Mouse (Mus musculus): ENCODE data around the gene Polr2e.
"Not testable (repeated sequence)": the region's sequence is repeated elsewhere in the genome, so short reads cannot be mapped to it uniquely, and the experiment has no call there.

The Polr2e gene

DNA sequence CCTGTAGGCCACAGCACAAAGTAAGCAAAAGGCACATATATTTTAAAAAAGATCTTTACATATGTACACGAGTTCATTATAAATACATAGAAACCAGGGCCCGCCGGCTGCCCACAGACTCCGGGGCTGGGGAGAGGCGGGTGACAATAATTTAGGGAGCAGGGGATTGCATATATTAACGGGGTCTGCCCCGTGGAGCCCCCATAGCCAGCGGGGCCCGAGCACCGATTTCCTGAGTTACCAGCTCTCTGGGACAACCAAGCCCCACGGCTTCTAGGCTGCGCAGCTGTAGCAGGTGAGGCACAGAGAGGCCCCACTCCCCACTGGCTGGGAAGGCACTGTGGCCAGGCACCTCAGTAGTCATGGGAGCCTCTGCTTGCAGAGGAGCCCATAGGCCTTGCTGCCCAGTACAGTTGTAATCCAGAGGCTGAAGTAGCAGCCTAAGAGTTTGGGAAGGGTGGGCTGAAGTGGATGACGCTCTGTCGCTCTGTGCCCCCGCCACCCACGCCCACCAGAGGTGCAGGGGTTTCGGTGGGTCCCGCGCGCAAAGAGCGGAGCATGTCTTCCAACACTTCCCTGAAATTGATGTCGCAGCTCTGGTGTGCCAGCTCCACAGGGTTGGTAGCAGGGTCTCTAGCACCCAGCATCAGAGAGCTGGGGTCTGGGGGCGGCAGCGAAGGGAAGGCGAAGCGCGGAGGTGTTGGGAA is 17.5 kb upstream of the Polr2e start:
- no peak for DNase-seq

DNA sequence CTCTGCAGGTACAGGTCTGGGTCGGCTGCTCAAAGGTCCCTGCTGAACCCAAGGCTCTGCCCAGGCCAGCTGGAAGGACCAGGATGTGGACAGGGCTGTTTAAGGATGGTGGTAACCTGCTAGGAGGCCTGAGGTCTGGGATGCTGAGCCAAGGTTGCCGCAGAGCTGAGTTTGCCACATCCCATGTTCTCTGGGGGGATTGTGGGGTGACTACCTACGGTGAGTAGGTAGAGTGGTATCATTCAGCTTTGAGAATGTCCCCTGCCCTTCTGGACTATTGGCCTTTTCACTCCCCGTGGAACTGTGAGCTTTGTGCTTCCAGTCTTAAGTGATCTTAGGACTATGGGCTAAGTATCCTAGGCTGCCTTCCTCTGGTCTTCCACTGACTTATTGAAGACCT is 16.9 kb upstream of the Polr2e start:
- DNase-seq: no peak

DNA sequence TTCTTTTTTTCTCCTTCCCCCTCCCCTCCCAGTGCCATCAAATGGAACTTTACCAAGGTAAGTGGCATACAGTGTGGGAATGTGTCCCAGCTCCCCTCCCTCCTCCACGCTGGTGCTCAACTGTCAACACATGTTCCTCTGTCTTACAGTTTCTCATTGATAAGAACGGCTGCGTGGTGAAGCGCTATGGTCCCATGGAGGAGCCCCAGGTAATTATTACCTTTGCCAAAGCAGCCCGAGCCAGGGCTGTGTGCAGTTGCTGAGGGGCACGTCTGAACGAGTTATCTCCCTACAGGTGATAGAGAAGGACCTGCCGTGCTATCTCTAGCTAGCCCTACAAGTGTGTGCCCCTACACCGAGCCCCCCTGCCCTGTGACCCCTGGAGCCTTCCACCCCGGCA is 16.3 kb upstream of the Polr2e start:
- DNase-seq: no peak

DNA sequence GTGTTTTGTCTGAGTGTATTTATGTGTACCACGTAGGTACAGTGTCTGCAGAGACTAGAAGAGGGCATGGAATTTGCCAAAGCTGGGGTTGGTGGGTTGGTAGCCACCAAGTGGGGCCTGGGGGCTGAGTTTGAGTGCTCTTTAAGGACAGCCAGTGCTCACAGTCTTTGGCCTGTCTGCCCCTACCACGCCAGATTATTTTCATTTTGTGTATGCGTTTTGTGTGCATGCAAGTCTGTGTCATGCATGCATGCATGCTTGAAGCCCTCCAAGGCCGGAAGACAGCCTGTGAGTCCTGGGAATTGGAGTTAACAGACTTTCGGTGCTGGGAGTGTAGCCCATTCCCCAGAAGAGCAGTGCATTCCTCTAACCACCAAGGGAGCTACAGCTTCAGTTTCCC is 15.8 kb upstream of the Polr2e start:
- DNase-seq: no peak

DNA sequence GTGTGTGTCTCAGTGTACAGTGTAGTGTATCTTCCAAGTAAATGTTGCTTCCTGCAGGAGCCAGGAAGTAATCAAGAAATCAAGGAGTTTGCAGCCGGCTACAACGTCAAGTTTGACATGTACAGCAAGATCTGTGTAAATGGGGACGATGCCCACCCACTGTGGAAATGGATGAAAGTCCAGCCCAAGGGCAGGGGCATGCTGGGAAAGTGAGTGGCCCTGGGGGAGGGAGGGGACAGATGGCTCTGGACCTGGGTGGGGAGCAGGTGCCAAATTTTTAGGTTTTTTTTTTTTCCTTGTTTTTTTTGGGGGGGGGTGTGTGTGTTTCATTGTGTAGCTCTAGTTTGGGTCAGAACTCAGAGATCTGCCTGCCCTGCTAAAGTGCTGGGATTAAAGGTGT is 15.3 kb upstream of the Polr2e start:
- not testable (repeated sequence) for DNase-seq

DNA sequence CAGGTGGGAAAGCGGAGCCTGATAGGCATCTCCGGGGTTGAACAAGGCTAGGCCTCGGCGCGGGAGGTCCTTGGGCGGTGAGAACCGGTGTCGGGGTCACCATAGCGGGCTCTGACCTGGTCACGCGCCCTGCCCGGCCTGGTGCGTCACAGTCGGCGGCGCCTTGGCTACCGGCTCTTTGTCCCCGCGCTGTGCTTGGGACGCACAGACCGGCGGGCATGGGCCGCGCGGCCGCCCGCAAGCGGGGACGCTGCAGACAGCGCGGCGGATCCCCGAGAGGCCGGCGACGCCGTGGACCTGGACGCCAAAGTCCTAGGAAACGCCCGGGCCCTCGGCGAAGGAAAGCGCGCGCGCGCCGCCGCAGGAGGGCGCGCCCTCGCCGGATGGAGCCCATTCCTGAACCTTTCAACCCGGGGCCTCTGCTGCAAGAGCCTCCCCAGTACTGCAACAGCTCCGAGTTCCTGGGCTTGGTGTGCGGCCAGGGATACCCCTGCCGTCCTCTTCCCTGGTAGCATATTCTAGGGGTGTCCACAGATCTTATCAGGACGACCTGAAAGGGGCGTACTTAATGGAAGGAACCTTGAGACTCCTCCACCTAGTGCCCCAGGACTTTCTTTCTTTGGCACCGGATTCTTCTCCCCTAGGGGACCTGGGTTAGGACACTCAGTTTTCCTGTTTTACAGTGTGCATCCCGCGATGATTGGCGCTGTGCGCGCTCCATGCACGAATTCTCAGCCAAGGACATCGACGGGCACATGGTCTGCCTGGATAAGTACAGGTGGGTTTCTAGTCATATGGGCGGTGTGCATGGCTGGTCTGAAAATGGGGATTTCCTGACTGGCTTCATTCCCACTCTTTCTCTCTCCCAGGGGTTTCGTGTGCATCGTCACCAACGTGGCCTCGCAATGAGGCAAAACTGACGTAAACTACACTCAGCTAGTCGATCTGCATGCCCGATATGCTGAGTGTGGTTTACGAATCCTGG is 14.5 kb upstream of the Polr2e start:
- DNase-seq: peak; percentile 76

DNA sequence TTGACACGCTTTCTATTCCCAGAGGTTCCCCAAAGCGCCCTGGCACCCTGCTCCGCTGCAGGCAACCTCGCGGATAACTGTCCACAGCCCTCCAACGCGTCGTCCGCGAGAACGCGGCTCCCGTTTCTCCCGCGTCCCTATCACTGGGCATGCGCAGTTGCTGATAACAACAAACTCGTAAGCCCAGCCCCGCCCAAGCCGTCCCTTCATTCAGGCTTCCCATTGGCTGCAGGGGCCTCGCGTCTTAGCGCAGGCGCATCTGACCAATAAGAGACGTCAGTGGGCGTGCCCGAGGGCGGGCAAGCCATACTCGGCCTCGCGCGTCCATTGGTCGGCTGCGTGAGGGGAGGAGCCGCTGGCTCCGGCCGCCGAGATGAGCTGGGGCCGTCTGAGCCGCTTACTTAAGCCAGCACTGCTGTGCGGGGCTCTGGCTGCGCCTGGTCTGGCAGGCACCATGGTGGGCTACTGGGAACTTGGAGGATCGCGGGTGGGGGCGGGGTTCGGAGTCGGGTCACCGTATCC is 13.7 kb upstream of the Polr2e start:
- DNase-seq: peak; percentile 100

DNA sequence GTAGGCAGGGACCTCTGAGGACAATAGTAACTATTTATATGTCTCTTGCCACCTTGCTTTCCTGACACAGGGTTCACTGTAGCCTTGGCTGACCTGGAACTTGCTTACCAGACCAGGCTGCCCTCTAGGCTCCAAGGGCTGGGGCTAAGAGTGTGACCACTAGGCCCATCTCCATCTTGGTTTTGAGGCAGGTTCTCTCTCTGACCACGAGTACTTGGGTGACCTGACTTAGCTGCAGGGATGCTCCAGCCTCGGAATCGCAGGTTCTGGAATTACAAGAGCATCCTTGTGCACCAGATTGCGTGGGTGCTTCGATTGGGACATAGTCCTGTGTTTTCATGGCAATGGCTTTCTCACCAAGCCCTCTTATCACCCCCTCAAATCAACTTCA is 12.8 kb upstream of the Polr2e start:
- no peak for DNase-seq

DNA sequence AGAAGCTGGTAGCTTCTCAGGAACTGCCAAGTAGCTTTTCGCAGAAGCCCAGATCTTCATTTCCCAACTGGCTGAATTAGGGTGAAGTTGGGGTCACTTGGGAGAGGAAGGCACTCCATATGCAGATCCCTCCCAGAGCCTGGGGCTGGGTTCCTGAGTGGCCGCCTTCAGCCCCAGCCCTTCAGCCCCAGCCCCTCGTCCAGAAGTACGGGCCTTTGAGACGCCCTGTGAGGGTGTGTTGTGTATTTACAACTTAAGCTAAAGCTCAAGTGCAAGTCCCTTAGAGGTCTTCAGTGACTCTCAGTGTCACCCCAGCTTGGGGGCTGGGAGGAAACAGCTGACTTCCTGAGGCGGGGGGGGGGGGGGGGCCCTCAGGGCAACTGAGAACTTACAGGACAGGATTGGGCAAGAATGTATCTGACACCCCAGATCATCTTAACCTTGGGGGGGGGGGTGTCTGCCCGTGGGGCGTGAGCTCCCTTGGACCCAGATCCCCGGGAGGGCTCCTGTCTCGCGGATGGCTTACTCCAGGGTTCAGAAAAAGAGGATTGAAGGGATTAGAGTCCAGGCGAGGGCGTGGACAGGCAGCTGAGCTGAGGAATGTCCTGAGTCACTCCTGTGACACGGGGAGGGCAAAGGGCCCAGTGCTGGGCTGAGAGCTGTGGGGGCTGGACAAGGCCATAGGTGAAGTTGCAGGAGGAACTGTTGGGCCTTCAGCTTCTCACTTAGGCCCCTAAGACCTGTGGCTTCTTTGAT is 12.2 kb upstream of the Polr2e start:
- DNase-seq: peak; percentile 49

DNA sequence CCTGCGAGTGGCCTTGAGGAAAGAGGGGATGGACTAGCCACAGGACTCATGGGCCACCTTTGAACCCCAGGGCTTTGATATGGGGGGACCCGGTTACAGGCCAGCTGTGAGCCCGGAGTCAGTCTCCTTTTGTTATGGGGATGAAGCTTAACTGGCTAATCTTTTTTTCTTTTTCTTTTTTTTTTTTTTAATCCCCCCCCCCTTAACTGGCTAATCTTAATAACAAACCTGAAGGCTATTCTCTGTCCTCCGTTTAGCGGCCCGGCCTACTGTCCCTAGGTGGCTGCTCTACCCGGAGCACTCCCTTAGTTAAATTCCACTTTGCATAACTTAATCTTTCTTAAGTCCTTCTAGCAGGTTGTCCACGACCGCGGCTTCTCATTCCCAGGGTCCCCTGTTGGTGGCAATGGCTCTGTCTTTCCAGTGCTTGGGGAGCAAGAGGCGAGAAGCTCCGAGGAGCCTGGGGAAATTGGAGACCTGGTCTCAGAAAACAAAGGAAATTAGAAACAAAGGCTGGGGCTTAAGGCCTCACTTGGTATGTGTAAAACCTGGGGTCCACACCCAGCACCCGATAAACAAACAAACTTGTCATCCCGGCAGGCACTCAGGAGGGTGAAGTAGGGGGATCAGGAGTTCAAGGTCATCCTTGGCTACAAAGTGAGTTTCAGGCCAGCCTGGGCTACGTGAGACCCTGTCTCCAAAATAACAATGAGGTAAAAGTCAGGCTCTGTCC is 11.5 kb upstream of the Polr2e start:
- DNase-seq: no peak

DNA sequence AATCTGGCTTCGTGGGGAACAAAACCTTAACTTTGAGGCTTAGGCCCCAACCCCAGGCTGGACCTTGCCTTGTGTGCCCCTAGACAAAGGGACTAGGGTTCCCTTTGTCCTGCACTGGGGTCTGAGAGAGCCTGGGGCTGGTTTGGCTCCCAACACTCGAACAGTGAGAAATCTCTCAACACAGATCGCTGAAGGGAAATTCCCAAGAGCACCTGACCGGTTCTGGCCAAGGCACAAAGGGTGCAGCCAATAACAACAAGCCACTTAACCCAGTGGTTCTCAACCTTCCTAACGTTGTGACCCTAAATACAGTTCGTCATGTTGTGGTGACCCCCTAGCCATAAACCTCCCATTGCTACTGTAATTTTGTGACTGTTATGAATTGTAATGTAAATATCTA is 10.6 kb upstream of the Polr2e start:
- no peak for DNase-seq

DNA sequence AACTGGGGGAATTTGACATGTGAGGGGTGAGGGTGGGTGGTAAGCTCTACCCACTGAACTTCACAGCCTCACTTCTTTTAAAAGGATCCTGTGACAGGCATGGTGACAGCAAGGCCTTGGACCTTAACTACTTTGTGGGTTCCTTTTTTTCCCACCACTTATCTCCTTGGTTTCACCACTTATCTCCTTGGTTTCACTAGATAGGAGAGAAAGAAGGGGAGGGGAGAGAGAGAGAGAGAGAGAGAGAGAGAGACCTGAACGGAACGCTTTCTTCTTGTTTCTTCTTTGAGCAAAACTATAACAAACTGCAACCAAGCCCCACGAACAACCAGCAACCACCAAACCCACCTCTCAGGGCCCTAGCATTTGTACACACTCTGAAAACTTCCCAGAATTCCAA is 9.2 kb upstream of the Polr2e start:
- DNase-seq: no peak

DNA sequence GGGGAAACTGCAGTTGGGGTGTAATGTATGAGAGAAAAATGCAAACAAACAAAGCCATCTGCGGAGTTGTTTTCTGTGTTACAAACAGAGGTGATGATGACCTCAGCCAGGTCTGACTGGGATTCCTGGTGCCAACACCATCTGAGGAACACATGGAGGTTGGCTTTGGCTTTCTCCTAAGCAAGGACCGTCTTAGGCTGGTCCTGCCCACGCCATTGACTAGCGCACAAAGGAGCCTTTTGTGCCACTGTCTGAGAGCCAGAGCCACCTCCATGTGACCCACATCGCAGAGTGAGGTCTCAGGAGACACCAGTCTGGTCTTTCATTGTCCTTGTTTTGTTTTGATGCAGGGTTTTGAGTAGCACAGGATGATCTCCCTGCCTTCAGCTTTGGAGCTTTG is 8.8 kb upstream of the Polr2e start:
- DNase-seq: no peak

DNA sequence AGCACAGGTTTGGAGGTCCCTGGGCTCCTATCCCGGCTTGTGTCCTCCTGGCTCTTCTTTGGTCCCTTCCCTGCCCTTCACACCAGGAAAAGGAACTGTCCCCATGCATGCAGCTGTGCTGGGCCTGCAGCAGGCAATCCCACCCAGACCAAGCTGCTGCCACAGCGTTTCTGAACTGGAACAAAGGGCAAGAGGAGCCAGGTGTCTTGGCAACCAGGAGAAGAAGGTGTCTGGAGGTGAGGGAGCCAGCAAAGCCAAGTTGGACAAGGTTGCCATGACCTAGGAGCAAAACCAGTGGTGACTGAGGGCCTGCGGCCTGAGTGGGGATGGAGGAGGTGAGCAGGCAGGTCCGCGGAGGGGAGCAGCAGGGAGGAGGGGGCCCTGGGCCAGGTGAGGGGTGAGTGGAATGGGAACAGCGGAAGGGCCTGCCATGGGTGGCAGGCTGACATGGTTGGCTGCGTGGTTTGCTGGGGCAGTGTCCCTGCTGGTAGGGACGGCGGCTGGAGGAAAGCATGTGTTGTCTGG is 7.5 kb upstream of the Polr2e start, which contains the start of gene Gpx4:
Gene Gpx4 (plus strand): TSS at position 126 of the 525 bp plus-strand sequence.
- no peak for DNase-seq

DNA sequence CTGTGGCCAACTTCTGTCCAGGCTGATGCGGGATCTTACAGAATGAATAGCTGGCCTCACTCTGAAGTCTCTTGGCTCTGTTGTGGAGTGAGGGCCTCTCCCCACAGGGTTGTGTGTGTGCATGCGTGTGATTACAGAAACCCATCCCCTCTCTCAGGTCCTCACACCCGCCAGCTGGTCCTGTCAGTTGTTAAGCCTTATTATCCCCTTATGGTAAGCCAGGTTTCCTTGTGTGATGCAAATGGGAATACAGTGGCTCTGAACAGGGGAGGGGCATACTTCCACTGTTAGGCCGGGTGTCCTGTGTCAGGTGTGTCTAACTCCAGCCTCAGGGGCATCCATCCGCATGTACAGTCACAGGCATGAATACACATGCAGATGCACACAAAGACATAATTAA is 6.2 kb upstream of the Polr2e start:
- DNase-seq: no peak

DNA sequence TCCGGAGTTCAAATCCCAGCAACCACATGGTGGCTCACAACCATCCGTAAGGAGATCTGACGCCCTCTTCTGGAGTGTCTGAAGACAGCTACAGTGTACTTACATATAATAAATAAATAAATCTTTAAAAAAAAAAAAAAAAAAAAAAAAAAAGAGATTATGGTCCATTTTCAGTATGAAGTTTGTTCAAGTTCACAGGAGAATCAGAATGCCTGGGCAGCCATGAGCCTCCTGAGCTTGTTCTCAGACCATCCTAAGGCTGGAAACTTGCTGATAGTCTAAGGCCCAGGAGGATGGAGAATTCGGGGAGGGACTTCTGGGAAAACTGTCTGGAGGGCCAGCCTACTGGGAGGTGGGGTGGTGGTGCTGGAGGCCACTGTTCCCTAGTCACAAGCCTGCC is 5.8 kb upstream of the Polr2e start:
- DNase-seq: not testable (repeated sequence)

DNA sequence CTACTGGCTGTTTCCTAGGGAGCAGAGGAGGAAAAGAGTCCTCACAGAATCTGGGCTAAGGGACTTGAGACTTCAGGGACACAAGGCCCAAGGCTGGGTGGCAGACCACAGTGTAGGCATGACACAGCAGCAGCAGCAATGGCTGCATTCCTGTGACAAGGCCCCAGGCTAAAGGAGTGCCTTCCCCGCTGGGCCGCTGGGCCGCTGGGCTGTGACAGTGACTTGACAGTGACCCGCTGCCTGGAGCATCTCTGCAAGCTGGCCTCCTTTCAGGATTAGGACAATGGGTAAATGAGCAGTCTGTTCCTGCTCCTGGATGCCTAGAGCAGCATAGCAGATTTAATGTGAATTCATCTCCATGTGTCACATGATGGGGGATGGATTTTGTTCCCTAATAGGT is 4.5 kb upstream of the Polr2e start:
- DNase-seq: no peak

DNA sequence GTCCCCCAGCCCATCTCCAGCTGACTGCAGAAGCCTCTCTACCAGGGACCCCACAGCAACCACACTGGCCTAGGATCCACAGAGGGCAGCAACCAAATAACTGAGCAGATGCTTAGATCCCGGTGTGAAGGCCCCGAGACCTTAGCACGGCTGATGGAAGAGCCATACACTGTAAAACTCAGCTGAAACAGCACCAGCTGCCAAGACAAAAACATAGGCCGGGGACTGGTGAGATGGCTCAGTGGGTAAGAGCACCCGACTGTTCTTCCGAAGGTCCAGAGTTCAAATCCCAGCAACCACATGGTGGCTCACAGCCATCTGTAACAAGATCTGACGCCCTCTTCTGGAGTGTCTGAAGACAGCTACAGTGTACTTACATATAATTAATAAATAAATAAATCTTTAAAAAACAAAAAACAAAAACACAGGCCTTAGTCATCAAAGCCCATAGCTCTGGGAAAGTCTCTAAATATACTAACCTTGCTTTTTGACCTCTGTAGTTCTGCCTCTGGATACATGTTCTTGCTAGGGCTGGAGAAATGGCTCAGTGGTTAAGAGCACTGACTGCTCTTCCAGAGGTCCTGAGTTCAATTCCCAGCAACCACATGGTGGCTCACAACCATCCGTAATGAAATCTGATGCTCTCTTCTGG is 1.9 kb upstream of the Polr2e start:
- not testable (repeated sequence) for DNase-seq

DNA sequence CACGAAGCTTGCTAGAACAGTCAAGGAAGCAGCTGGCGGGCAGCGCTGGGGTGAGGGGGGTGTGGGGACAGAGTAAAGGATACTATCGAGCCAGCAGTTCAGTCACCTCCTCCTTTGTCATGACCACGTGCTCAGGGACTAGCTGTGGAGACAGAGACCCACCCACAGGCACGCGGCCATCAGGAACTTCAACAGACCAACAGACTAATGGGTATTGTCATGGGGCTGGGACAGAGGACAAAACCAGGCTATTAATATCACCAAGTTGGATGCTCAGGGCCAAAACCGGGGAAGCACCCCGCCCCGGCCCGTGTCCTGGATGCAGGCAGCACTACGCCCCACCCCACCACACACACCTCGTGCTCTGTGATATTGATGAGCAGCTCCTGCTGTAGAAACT is 2.8 kb downstream of the Polr2e start:
- DNase-seq: no peak

DNA sequence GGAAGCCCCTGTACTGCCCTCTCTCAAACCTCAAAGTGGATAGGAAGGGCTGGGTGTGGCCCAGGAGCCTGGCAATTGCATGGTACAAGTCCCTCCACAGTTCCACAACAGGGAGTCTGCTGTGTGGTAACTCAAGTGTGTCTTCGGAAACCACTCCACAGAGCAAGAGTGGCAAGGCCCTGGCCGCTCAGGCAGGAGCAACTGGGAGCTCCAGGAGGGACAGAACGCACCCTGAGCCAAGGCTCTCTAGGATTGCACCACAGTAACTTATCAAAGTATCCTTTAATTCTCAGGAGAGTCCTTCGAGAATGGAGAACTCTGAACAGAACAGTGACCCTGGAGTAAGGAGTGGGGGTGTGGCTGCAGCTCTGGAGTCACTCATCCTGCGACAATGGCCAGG is 3.9 kb downstream of the Polr2e start:
- DNase-seq: no peak

DNA sequence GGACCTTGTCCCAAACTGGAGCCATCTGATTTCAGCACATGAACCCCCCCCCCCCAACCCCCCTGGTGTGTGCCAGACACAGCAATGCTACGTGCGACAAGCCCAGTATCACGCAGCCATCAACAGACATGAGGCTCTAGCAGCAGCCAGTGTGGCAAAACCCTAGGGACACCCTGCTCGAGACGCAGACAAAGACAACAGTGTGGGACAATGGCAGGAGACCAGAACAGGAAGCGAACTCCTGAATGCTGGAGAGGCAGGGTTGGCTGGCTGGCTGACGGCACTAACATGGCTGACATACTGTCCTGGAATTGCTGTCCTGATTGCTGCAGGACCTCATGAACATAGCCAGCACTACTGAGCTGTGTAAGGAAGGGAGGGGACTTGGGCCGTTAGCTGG is 4.4 kb downstream of the Polr2e start:
- DNase-seq: no peak
